Mouse (Mus musculus): ENCODE measurements around the gene Rftn1. TPM values are rescaled to one million over a fixed set of nuclear protein-coding genes. Genes with fewer than 3 reads are reported as not detected.

Gene Rftn1
- total RNA-seq, 1 experiment: 5.0 TPM

- no peak overlapping the region for H3K27ac ChIP-seq (ENCODE audit: insufficient read depth, low read depth, low read length, poor library complexity, severe bottlenecking)
- TF ChIP-seq ZNF384 (IDR thresholded peaks at IDR 0.05; ENCODE audit: low read depth, low read length) (no peak), CHD2 (IDR thresholded peaks at IDR 0.05; ENCODE audit: low read depth, low read length) (no peak), HCFC1 (IDR thresholded peaks at IDR 0.05; ENCODE audit: borderline replicate concordance, insufficient read depth, low read length) (no peak), MAFK (IDR thresholded peaks at IDR 0.05; ENCODE audit: insufficient read depth, low read depth, low read length) (no peak), ZC3H11A (IDR thresholded peaks at IDR 0.05; ENCODE audit: borderline replicate concordance, low read depth, low read length) (no peak)
- DNase-seq (ENCODE audit: low read depth, low spot score): no peak
These were observed 45.6 kb upstream of the Rftn1 start for GRCm38 (mm10) chr17:50235943-50236701.

GRCm38 (mm10) chr17:50233956-50234355 is 43.5 kb upstream of the Rftn1 start:
- no peak overlapping the region for H3K27ac ChIP-seq (ENCODE audit: insufficient read depth, low read depth, low read length, poor library complexity, severe bottlenecking)

More at GRCm38 (mm10) chr17:50235943-50236701, 45.6 kb upstream of the Rftn1 start:
- in situ Hi-C loops (cut with MboI; ENCODE audit: low sequenced_read_pairs in 2 of 2, unreplicated experiment in 2 of 2): loop anchor here in 1 of 2 experiments (5.0 kb wide), 1 partner anchor 264 kb away; no protein-coding TSS in a partner anchor
- Histone ChIP-seq H3K4me3 (ENCODE audit: insufficient read depth in 1 of 2, low read depth in 1 of 2, low read length in 2 of 2, poor library complexity in 1 of 2, severe bottlenecking in 1 of 2) (no peak overlapping the region), H3K4me1 (ENCODE audit: control insufficient read depth in 2 of 2, insufficient read depth in 2 of 2, low read length in 2 of 2, poor library complexity in 1 of 2) (no peaks in the 10 kb centered on the region; a peak in 1 of 4 replicates), H3K36me3 (ENCODE audit: control insufficient read depth, insufficient read depth, low read length, poor library complexity, severe bottlenecking) (no peaks in the 10 kb centered on the region), H3K9me3 (ENCODE audit: control insufficient read depth, insufficient read depth, low read depth, low read length) (no peaks in the 10 kb centered on the region), H3K9ac (ENCODE audit: insufficient read depth, low read depth, low read length, poor library complexity, severe bottlenecking) (no peak overlapping the region)

GRCm38 (mm10) chr17:50232821-50233220 is 42.3 kb upstream of the Rftn1 start:
- Histone ChIP-seq H3K36me3 (ENCODE audit: control insufficient read depth, insufficient read depth, low read length, poor library complexity, severe bottlenecking) (no peaks in the 10 kb centered on the region), H3K9ac (ENCODE audit: insufficient read depth, low read depth, low read length, poor library complexity, severe bottlenecking) (no peak overlapping the region), H3K27ac (ENCODE audit: insufficient read depth, low read depth, low read length, poor library complexity, severe bottlenecking) (no peak overlapping the region), H3K9me3 (ENCODE audit: control insufficient read depth, insufficient read depth, low read depth, low read length) (no peaks in the 10 kb centered on the region), H3K4me3 (ENCODE audit: insufficient read depth in 1 of 2, low read depth in 1 of 2, low read length in 2 of 2, poor library complexity in 1 of 2, severe bottlenecking in 1 of 2) (no peak overlapping the region), H3K4me1 (ENCODE audit: control insufficient read depth in 2 of 2, insufficient read depth in 2 of 2, low read length in 2 of 2, poor library complexity in 1 of 2) (no peaks in the 10 kb centered on the region)
- in situ Hi-C loops (cut with MboI; ENCODE audit: low sequenced_read_pairs in 2 of 2, unreplicated experiment in 2 of 2): no loop called here
- no peak for DNase-seq (ENCODE audit: low read depth, low spot score)
- no peak for TF ChIP-seq ZC3H11A (IDR thresholded peaks at IDR 0.05; ENCODE audit: borderline replicate concordance, low read depth, low read length)
- TF ChIP-seq CHD2 (IDR thresholded peaks at IDR 0.05; ENCODE audit: low read depth, low read length): no peak
- no peak for TF ChIP-seq ZNF384 (IDR thresholded peaks at IDR 0.05; ENCODE audit: low read depth, low read length)
- TF ChIP-seq HCFC1 (IDR thresholded peaks at IDR 0.05; ENCODE audit: borderline replicate concordance, insufficient read depth, low read length): no peak
- no peak for TF ChIP-seq MAFK (IDR thresholded peaks at IDR 0.05; ENCODE audit: insufficient read depth, low read depth, low read length)

More at GRCm38 (mm10) chr17:50233956-50234355, 43.5 kb upstream of the Rftn1 start:
- no peak for TF ChIP-seq MAFK (IDR thresholded peaks at IDR 0.05; ENCODE audit: insufficient read depth, low read depth, low read length)
- no peak for TF ChIP-seq CHD2 (IDR thresholded peaks at IDR 0.05; ENCODE audit: low read depth, low read length)
- TF ChIP-seq HCFC1 (IDR thresholded peaks at IDR 0.05; ENCODE audit: borderline replicate concordance, insufficient read depth, low read length): no peak
- no peak for TF ChIP-seq ZNF384 (IDR thresholded peaks at IDR 0.05; ENCODE audit: low read depth, low read length)
- TF ChIP-seq ZC3H11A (IDR thresholded peaks at IDR 0.05; ENCODE audit: borderline replicate concordance, low read depth, low read length): no peak
- in situ Hi-C loops (cut with MboI; ENCODE audit: low sequenced_read_pairs in 2 of 2, unreplicated experiment in 2 of 2): no loop called here
- no peak overlapping the region for H3K4me3 ChIP-seq (ENCODE audit: insufficient read depth in 1 of 2, low read depth in 1 of 2, low read length in 2 of 2, poor library complexity in 1 of 2, severe bottlenecking in 1 of 2)
- H3K9me3 ChIP-seq (ENCODE audit: control insufficient read depth, insufficient read depth, low read depth, low read length): no peaks in the 10 kb centered on the region
- no peak overlapping the region for H3K9ac ChIP-seq (ENCODE audit: insufficient read depth, low read depth, low read length, poor library complexity, severe bottlenecking)
- no peaks in the 10 kb centered on the region for H3K36me3 ChIP-seq (ENCODE audit: control insufficient read depth, insufficient read depth, low read length, poor library complexity, severe bottlenecking)
- H3K4me1 ChIP-seq (ENCODE audit: control insufficient read depth in 2 of 2, insufficient read depth in 2 of 2, low read length in 2 of 2, poor library complexity in 1 of 2): no peaks in the 10 kb centered on the region; a peak in 1 of 4 replicates
- DNase-seq (ENCODE audit: low read depth, low spot score): no peak

DNA sequence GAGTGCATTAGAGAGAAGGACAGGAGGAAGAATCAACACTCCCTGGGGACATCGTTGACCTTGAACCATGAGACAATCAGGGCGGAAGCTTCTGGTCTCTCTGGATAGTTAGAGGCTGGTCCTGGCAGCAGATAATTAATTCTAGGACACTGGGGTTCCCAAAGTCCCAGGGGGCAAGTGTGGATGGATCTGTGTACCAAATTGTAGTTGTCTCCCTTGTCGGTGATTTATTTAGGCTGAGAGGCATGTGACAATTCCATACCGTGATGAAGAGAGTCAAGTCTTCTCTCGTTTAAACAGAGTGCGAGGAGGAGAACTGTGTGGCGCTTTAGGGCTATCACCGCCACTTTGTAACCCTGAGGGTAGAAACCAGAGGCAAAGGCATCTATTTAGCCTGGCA is 40.7 kb upstream of the Rftn1 start:
- Histone ChIP-seq H3K27ac (ENCODE audit: insufficient read depth, low read depth, low read length, poor library complexity, severe bottlenecking) (no peak overlapping the region), H3K9me3 (ENCODE audit: control insufficient read depth, insufficient read depth, low read depth, low read length) (no peaks in the 10 kb centered on the region), H3K4me1 (ENCODE audit: control insufficient read depth in 2 of 2, insufficient read depth in 2 of 2, low read length in 2 of 2, poor library complexity in 1 of 2) (no peaks in the 10 kb centered on the region), H3K36me3 (ENCODE audit: control insufficient read depth, insufficient read depth, low read length, poor library complexity, severe bottlenecking) (no peaks in the 10 kb centered on the region), H3K4me3 (ENCODE audit: insufficient read depth in 1 of 2, low read depth in 1 of 2, low read length in 2 of 2, poor library complexity in 1 of 2, severe bottlenecking in 1 of 2) (no peak overlapping the region), H3K9ac (ENCODE audit: insufficient read depth, low read depth, low read length, poor library complexity, severe bottlenecking) (no peak overlapping the region)
- DNase-seq (ENCODE audit: low read depth, low spot score): no peak
- TF ChIP-seq MAFK (IDR thresholded peaks at IDR 0.05; ENCODE audit: insufficient read depth, low read depth, low read length) (no peak), ZC3H11A (IDR thresholded peaks at IDR 0.05; ENCODE audit: borderline replicate concordance, low read depth, low read length) (no peak), CHD2 (IDR thresholded peaks at IDR 0.05; ENCODE audit: low read depth, low read length) (no peak), ZNF384 (IDR thresholded peaks at IDR 0.05; ENCODE audit: low read depth, low read length) (no peak), HCFC1 (IDR thresholded peaks at IDR 0.05; ENCODE audit: borderline replicate concordance, insufficient read depth, low read length) (no peak)
- in situ Hi-C loops (cut with MboI; ENCODE audit: low sequenced_read_pairs in 2 of 2, unreplicated experiment in 2 of 2): no loop called here
